Mouse (Mus musculus) hindbrain, embryonic 13.5 days (tissue): Measurements from ENCODE around the gene Olfr263. TPM values are rescaled to one million over a fixed set of nuclear protein-coding genes. Genes with fewer than 3 reads are reported as not detected.
"Not testable (repeated sequence)": the region's sequence is repeated elsewhere in the genome, so short reads cannot be mapped to it uniquely, and the experiment has no call there.

Source experiments
- ATAC-seq: fragments of 200-750 bp; cut with Nextera tagmentation; 2 replicates; pipeline ENCODE4 v1.8.0; 2017; ENCODE audit warnings: moderate TSS enrichment; ENCODE audit not compliant: low FRiP score
- H3K27ac ChIP-seq: fragments of 300-500 bp; sonication (generic); 2 replicates; pipeline ENCODE4 v1.5.1; 2015; ENCODE audit warnings: inconsistent platforms, mild to moderate bottlenecking, moderate library complexity
- H3K27me3 ChIP-seq: fragments of 300-500 bp; sonication (generic); 2 replicates; pipeline ENCODE4 v1.6.1; 2015; ENCODE audit warnings: mild to moderate bottlenecking, inconsistent platforms
- H3K36me3 ChIP-seq: fragments of 300-500 bp; sonication (generic); 2 replicates; pipeline ENCODE4 v1.6.1; 2015; ENCODE audit warnings: mild to moderate bottlenecking, inconsistent platforms
- H3K4me1 ChIP-seq: fragments of 300-500 bp; sonication (generic); replicated peaks from 2 replicates; pipeline ENCODE4 v1.6.1; 2015; ENCODE audit warnings: inconsistent platforms
- H3K4me2 ChIP-seq: fragments of 300-500 bp; sonication (generic); 2 replicates; pipeline ENCODE4 v1.6.1; 2015; ENCODE audit warnings: inconsistent platforms, mild to moderate bottlenecking, moderate library complexity
- H3K4me3 ChIP-seq: fragments of 300-500 bp; sonication (generic); 2 replicates; pipeline ENCODE4 v1.5.1; 2015; ENCODE audit warnings: mild to moderate bottlenecking, inconsistent platforms
- H3K9ac ChIP-seq: fragments of 300-500 bp; sonication (generic); 2 replicates; pipeline ENCODE4 v1.6.1; 2015; ENCODE audit warnings: mild to moderate bottlenecking, inconsistent platforms
- H3K9me3 ChIP-seq: fragments of 300-500 bp; sonication (generic); 2 replicates; pipeline ENCODE4 v1.6.1; 2016; ENCODE audit warnings: inconsistent platforms
- WGBS: fragments of 180-500 bp; shearing (Covaris S2); methylation state at CpG from one replicate; pipeline ENCODE4 v1.1.7; 2015; 5-methylcytosine and 5-hydroxymethylcytosine counted together
- polyA plus RNA-seq: library from polyadenylated mRNA; unstranded; fragments of >200 nt; fragmentation: Nextera tagmentation; extraction: Ambion mirVana; gene quantifications from 2 replicates; pipeline ENCODE4 v1.2.1, GENCODE M21; 2015

Gene Olfr263
- not detected in 2 replicates for polyA plus RNA-seq

GRCm38 (mm10) chr13:21129339-21129738, at the start of gene Olfr263:
Gene Olfr263, plus strand, starts transcription at chr13:21129639.
- not testable (repeated sequence) for H3K27me3 ChIP-seq, H3K9me3 ChIP-seq, H3K4me3 ChIP-seq, ATAC-seq, H3K4me1 ChIP-seq, H3K36me3 ChIP-seq, H3K4me2 ChIP-seq, H3K27ac ChIP-seq, H3K9ac ChIP-seq
- WGBS, result 79% methylated on average over 3 of the region's 3 CpGs

DNA sequence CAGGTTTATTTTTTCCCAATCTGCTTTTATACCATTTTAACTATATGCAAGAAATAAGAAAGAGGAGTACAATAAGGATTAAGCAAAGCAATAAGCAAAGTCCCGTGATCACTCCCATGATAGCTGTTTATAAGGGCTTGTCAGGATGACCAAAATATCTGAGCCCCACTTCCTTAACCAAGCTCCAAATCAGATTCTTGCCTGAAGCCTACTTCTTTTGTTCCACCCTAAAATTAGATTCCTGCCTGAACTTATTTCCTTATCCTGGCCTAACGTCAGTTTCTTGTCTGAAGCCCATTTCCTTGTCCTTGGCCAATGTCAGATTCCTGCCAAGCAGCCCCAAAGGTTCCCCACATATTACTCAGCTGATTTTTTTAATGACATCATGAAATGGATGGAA, 46.8 kb upstream of the Olfr263 start:
- H3K36me3 ChIP-seq, result no peaks in the 10 kb centered on the region
- no peak overlapping the region for H3K9ac ChIP-seq
- no peak overlapping the region for H3K27ac ChIP-seq
- no peak overlapping the region for H3K4me3 ChIP-seq
- no peaks in the 10 kb centered on the region for H3K4me1 ChIP-seq
- 83% methylated on average over 2 of the region's 2 CpGs for WGBS
- no peak for ATAC-seq
- H3K27me3 ChIP-seq, result no peaks in the 10 kb centered on the region
- H3K9me3 ChIP-seq, result 0 out of 2 replicates have a peak, but pooled peaks cover 4% of the 10 kb centered on the region
- H3K4me2 ChIP-seq, result no peak overlapping the region

DNA sequence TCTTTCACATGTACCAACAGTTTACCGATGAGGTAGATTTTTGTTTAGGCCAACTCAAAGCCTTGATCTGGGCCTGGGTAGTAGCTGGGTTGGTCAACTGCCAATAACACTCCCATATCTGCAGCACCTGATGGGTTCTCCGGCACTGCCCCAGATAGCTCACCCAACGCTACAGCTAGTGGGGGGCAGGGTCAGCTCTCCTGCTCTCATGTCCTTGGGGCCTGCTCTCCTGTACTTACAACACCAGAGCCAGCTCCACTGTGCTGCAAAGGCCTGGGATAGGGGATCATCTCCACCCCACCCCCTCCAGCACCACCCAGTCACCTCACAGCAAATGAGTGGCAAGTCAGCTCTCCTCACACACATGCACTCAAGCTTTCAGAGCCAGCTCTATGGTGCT, 19.7 kb upstream of the Olfr263 start:
- 97% methylated on average over 3 of the region's 3 CpGs for WGBS
- H3K27ac ChIP-seq, result no peak overlapping the region
- no peak overlapping the region for H3K9ac ChIP-seq
- no peak for ATAC-seq
- no peaks in the 10 kb centered on the region for H3K4me1 ChIP-seq
- H3K27me3 ChIP-seq, result no peaks in the 10 kb centered on the region
- no peaks in the 10 kb centered on the region for H3K9me3 ChIP-seq
- H3K4me2 ChIP-seq, result no peak overlapping the region
- no peaks in the 10 kb centered on the region for H3K36me3 ChIP-seq
- no peak overlapping the region for H3K4me3 ChIP-seq

DNA sequence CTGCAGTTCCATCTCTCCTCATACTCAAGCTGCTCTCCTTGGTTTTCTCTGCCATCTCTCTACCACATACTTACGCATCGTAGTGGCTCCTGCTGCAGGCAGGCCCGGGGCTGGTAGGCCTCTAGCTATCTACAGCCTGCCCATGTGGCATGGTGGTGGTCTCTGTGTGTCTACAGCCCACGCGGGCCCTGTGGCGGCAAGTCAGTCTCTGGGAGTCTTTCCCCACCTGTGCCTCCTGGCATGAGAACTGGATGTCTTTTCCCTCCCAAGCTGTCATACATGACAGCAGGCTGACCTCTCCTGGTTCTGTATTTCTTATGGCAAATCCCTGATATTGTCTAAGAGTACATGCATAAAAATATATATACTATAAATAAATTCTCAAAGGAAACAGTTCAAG, 19.0 kb upstream of the Olfr263 start:
- no peak for ATAC-seq
- H3K36me3 ChIP-seq, result no peaks in the 10 kb centered on the region
- no peak overlapping the region for H3K9ac ChIP-seq
- H3K9me3 ChIP-seq, result no peaks in the 10 kb centered on the region
- no peak overlapping the region for H3K4me3 ChIP-seq
- no peaks in the 10 kb centered on the region for H3K4me1 ChIP-seq
- no peak overlapping the region for H3K4me2 ChIP-seq
- no peaks in the 10 kb centered on the region for H3K27me3 ChIP-seq
- H3K27ac ChIP-seq, result no peak overlapping the region
- WGBS, result 90% methylated on average over 6 of the region's 6 CpGs

DNA sequence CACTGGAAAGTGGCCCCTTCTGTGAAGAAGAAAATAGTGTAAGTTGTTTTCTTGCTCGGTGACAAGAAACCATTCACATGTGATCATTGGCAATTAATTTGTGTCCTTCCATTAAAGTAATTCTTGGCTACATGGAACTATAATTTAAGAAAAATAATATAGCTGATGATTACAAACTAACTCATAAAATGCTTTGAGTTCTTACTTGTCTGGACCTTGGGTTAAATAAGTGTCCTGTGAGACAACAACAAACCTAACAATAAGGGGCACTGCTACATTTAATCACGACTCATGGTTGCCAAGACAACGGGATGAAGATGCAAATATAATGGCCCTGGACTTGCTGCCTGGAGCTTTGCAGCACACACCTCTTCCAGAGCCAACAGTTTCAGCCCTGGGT, 18.3 kb upstream of the Olfr263 start, which contains the start of gene Olfr1369-ps1:
TSS of gene Olfr1369-ps1 (plus strand) at position 301 of the 400 bp plus-strand sequence.
- ATAC-seq, H3K36me3 ChIP-seq, H3K27me3 ChIP-seq, H3K4me2 ChIP-seq, H3K9ac ChIP-seq, H3K27ac ChIP-seq, H3K4me1 ChIP-seq, H3K9me3 ChIP-seq, H3K4me3 ChIP-seq: not testable (repeated sequence)
- 71% methylated on average over 3 of the region's 3 CpGs for WGBS

- no peaks in the 10 kb centered on the region for H3K27me3 ChIP-seq
- no peak overlapping the region for H3K9ac ChIP-seq
- 82% methylated on average over 4 of the region's 4 CpGs for WGBS
- H3K27ac ChIP-seq, result no peak overlapping the region
- H3K4me1 ChIP-seq, result no peaks in the 10 kb centered on the region
- H3K4me3 ChIP-seq, result no peak overlapping the region
- H3K36me3 ChIP-seq, result no peaks in the 10 kb centered on the region
- ATAC-seq, result no peak
- no peak overlapping the region for H3K4me2 ChIP-seq
- H3K9me3 ChIP-seq, result no peaks in the 10 kb centered on the region
Observed at GRCm38 (mm10) chr13:21114121-21114520, 15.3 kb upstream of the Olfr263 start.

DNA sequence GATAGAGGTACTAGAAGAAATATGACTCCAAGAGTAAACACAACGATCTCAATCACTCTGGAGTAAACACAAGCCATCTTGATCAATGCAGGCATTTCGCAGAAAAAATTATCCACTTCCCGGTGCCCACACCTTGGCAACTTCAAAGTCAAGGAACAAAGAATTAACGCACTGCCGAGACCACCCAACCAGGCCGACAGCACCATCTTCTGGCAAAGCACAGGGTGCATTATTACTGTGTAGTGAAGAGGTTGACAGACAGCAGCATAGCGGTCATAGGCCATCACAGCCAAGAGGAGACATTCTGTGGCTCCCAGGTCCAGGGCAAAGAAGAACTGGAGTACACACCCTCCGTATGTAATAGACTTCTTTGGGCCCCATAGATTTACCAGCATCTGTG, 13.0 kb downstream of the Olfr263 start:
- no peak for ATAC-seq
- WGBS, result 49% methylated on average over 8 of the region's 8 CpGs

DNA sequence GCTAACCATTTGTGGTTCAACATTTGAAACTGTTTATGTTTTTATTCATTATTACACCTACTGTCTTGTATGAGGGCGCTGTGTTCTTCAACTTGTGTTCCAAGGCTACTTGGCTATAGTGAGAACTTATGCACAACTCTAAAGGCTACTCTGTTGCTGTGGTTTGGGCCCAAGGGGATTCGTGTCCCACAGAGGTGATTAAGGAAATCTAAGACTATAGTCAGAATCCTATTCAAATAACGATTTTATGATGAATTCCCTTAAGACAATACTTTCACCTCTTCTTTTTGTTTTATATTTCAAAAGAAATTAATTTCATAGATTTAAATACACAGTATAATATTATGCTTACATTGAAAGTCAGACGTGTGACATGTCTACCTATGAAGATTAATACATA, 16.3 kb downstream of the Olfr263 start, which contains the start of gene Olfr1368:
TSS of gene Olfr1368 (minus strand) at position 101 of the 400 bp plus-strand sequence.
- 80% methylated on average over 4 of the region's 4 CpGs for WGBS
- H3K27me3 ChIP-seq, result no peaks in the 10 kb centered on the region
- no peak within 1 kb of the TSS for H3K9ac ChIP-seq
- no peaks in the 10 kb centered on the region for H3K9me3 ChIP-seq
- no peak within 1 kb of the TSS for H3K27ac ChIP-seq
- ATAC-seq, result no peak
- no peak within 1 kb of the TSS for H3K4me2 ChIP-seq
- no peak within 1 kb of the TSS for H3K4me3 ChIP-seq
- no peaks in the 10 kb centered on the region for H3K36me3 ChIP-seq
- no peaks in the 10 kb centered on the region for H3K4me1 ChIP-seq

More for the DNA sequence above, 13.0 kb downstream of the Olfr263 start:
- H3K4me3 ChIP-seq, result no peak overlapping the region
- no peaks in the 10 kb centered on the region for H3K27me3 ChIP-seq
- no peak overlapping the region for H3K4me2 ChIP-seq
- H3K4me1 ChIP-seq, result no peaks in the 10 kb centered on the region
- no peaks in the 10 kb centered on the region for H3K9me3 ChIP-seq
- no peaks in the 10 kb centered on the region for H3K36me3 ChIP-seq
- no peak overlapping the region for H3K9ac ChIP-seq
- H3K27ac ChIP-seq, result no peak overlapping the region

DNA sequence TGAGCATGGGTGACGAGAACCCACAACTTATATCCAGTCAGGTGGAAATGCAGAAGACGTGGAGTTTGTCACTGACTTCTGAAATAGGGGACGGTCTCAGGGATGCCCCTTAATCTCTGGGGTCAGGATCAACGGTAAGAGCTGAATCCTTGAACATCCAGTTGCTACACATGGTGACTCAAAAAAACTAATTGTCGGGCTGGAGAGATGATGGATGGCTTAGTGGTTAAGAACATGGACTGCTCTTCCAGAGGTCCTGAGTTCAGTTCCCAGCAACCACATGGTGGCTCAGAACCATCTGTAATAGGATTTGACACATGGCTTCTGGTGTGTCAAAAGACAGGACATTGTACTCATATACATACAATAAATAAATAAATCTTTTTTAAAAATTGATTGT, 26.4 kb downstream of the Olfr263 start:
- Histone ChIP-seq H3K9me3 (no peaks in the 10 kb centered on the region), H3K36me3 (no peaks in the 10 kb centered on the region), H3K4me2 (no peak overlapping the region), H3K27ac (no peak overlapping the region), H3K4me1 (peaks cover 6% of the 10 kb centered on the region; the same call in 1 of the 2 replicates), H3K9ac (no peak overlapping the region), H3K27me3 (no peaks in the 10 kb centered on the region), H3K4me3 (no peak overlapping the region)
- WGBS, result 82% methylated on average over 5 of the region's 5 CpGs
- ATAC-seq, result no peak

- 0 out of 2 replicates have a peak overlapping the region, but pooled peaks have one; percentile 63 for H3K4me3 ChIP-seq
- 6% methylated on average over 9 of the region's 9 CpGs for WGBS
Observed at GRCm38 (mm10) chr13:21158071-21158470, 28.6 kb downstream of the Olfr263 start.

DNA sequence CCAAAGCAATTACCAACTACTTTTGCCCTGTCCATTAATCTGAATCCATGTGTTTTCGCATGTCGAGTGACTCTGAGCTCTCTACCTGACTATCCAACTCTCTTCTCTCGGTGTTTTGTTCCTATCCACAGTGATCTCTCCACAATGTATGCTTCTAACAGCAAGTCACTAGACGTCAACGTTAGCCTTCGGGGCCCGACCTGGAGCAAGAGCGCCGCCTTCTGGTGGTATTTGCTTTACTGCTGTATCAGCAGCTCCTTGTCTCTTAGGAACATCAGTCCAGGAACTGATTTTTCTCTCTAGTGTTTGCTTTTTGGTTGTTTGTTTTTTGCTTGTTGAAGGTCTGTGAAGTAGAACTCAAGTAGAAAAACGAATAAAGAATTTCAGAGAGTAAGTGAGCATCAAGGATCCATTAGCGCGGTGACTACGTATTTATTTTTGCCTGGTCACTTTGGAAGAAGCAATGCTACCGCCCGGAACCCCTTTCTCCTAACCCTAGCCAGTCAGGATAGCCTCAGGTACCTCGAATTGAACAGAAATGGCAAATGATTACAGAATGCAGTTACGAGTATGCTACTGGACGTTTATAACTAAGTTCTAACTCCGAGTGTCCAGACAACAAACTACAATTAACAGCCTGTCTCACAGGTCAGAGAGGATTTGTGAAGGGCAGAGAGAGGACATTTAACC, 29.5 kb downstream of the Olfr263 start:
- 1% methylated on average over 19 of the region's 19 CpGs for WGBS

More at GRCm38 (mm10) chr13:21158071-21158470, 28.6 kb downstream of the Olfr263 start:
- H3K4me1 ChIP-seq, result peaks cover 6% of the 10 kb centered on the region; the same call in 1 of the 2 replicates
- no peaks in the 10 kb centered on the region for H3K9me3 ChIP-seq
- ATAC-seq, result no peak
- no peak overlapping the region for H3K9ac ChIP-seq
- H3K36me3 ChIP-seq, result no peaks in the 10 kb centered on the region
- H3K27me3 ChIP-seq, result no peaks in the 10 kb centered on the region
- peak overlapping the region; percentile 90 for H3K4me2 ChIP-seq
- H3K27ac ChIP-seq, result no peak overlapping the region

GRCm38 (mm10) chr13:21159475-21159819, 30.0 kb downstream of the Olfr263 start:
- WGBS, result under 1% methylated on average over 15 of the region's 15 CpGs
- Histone ChIP-seq H3K9ac (peak overlapping the region; percentile 75), H3K4me1 (peaks cover 6% of the 10 kb centered on the region; the same call in 1 of the 2 replicates), H3K9me3 (no peaks in the 10 kb centered on the region), H3K4me3 (peak overlapping the region; percentile 63), H3K4me2 (peak overlapping the region; percentile 90), H3K27me3 (0 out of 2 replicates have a peak, but pooled peaks cover 4% of the 10 kb centered on the region), H3K27ac (no peak overlapping the region), H3K36me3 (no peaks in the 10 kb centered on the region)
- no peak for ATAC-seq

More for the DNA sequence above, 29.5 kb downstream of the Olfr263 start:
- Histone ChIP-seq H3K27me3 (0 out of 2 replicates have a peak, but pooled peaks cover under 1% of the 10 kb centered on the region), H3K36me3 (no peaks in the 10 kb centered on the region), H3K9me3 (no peaks in the 10 kb centered on the region), H3K27ac (no peak overlapping the region), H3K9ac (peak overlapping the region; percentile 75), H3K4me3 (peak overlapping the region; percentile 63), H3K4me1 (peaks cover 6% of the 10 kb centered on the region; the same call in 1 of the 2 replicates), H3K4me2 (peak overlapping the region; percentile 90)
- ATAC-seq, result peak; percentile 49
